Mouse (Mus musculus): Measurements from ENCODE around the gene Sik2. TPM values are rescaled to one million over a fixed set of nuclear protein-coding genes. Genes with fewer than 3 reads are reported as not detected.

Gene Sik2
- total and polyA plus RNA-seq, 2 experiments, result 6.3 to 8.7 TPM

DNA sequence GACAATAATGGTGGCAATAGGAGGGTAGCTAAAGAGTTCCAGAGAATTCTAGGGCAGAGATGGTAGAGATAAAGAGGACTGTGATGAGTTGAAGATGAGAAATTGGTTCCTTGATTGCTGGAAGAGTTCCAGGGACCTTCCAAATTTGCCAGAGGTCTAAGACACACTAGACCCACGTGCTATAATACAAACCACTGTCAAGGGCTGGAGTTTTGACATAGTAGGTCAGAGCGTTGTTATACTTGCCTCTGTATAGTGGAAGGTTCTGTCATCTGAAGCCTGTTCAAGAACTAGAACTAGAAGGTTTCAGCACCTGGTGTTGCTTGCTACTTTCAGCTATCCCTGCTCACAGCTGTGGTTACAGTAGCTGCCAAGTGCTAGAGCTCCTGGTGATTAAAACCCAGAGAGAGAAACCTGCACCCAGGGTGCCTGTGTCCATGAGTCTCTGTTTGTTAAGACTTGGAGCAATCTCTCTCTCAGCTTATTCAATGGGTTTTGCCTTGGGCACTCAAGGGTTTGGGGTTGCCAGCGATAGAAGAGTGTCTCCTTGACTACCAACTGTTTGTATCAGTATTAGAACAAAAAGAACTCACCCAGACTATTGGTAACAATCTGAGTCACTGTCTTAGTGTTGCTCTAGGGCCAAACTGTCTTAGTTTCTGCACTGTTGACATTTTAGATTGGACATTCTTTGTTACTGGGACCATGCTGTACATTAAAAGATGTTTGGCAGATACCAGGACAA is 24.1 kb upstream of the Sik2 start:
- Histone ChIP-seq H3K36me3 (ENCODE audit: control insufficient read depth, insufficient read depth, low read length) (no peaks in the 10 kb centered on the region), H3K27ac (replicated peaks; ENCODE audit: insufficient read depth, low read depth, low read length) (no peak overlapping the region), H3K27me3 (ENCODE audit: control insufficient read depth, insufficient read depth, low read length) (no peaks in the 10 kb centered on the region), H3K4me3 (ENCODE audit: insufficient read depth, low read depth, low read length) (no peak overlapping the region), H3K79me2 (ENCODE audit: control insufficient read depth, insufficient read depth, low read length) (no peaks in the 10 kb centered on the region), H3K9ac (ENCODE audit: low read depth, low read length) (no peak overlapping the region), H3K4me1 (ENCODE audit: control insufficient read depth, insufficient read depth, low read length) (no peaks in the 10 kb centered on the region)
- TF ChIP-seq CTCF (IDR thresholded peaks at IDR 0.05; ENCODE audit: low read depth, low read length) (no peak), POLR2A (IDR thresholded peaks at IDR 0.05; ENCODE audit: extremely low read depth, insufficient read depth, low read length) (no peak)
- DNase-seq (ENCODE audit: extremely low read depth, low read depth, low spot score), result no peak
- 81% methylated on average over 3 of the region's 3 CpGs for WGBS

DNA sequence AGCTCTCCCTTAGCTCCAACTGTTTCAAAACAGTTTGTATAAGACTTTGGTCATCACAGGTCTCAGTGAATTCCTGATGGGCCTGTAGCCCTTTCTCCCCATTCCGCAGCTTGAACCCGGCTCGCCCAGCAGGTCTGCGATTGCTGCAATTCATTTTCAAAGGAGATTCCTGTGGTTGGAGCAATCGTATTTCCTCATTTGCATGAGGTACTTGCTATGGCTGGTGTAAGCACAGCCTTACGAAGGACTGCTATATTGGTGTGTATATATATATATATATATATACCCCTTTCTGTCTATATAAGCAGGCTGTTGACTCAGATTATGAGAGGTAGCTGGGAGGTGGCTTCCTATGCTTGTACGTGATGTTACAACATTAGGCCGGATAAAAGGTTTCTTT is 23.4 kb upstream of the Sik2 start:
- H3K27ac ChIP-seq (replicated peaks; ENCODE audit: insufficient read depth, low read depth, low read length), result no peak overlapping the region
- WGBS, result 88% methylated on average over 8 of the region's 8 CpGs
- H3K27me3 ChIP-seq (ENCODE audit: control insufficient read depth, insufficient read depth, low read length), result no peaks in the 10 kb centered on the region
- DNase-seq (ENCODE audit: extremely low read depth, low read depth, low spot score), result no peak
- H3K9ac ChIP-seq (ENCODE audit: low read depth, low read length), result no peak overlapping the region
- H3K4me1 ChIP-seq (ENCODE audit: control insufficient read depth, insufficient read depth, low read length), result no peaks in the 10 kb centered on the region
- H3K4me3 ChIP-seq (ENCODE audit: insufficient read depth, low read depth, low read length), result no peak overlapping the region
- TF ChIP-seq CTCF (IDR thresholded peaks at IDR 0.05; ENCODE audit: low read depth, low read length) (no peak), POLR2A (IDR thresholded peaks at IDR 0.05; ENCODE audit: extremely low read depth, insufficient read depth, low read length) (no peak)
- H3K36me3 ChIP-seq (ENCODE audit: control insufficient read depth, insufficient read depth, low read length), result no peaks in the 10 kb centered on the region
- H3K79me2 ChIP-seq (ENCODE audit: control insufficient read depth, insufficient read depth, low read length), result no peaks in the 10 kb centered on the region

DNA sequence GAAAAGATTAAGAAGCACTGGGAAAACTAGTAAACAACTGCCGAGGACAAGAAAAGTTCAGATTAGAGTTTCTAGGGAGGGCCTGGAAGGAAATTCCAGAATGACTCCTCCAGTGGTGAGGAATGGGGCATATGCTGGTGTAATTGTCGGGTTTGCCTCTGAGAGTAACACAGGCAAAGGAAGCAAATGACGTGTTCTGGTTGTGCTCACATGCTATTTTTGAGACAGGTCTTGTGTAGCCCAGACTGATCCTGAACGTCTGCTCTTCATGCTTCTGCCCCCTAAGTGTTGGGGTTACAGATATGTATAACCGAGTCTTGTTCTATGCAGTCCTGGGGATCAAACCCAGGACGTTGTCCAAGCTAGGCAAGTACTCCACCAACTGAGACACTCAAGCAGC is 22.7 kb upstream of the Sik2 start:
- Histone ChIP-seq H3K4me3 (ENCODE audit: insufficient read depth, low read depth, low read length) (no peak overlapping the region), H3K27me3 (ENCODE audit: control insufficient read depth, insufficient read depth, low read length) (no peaks in the 10 kb centered on the region), H3K27ac (replicated peaks; ENCODE audit: insufficient read depth, low read depth, low read length) (no peak overlapping the region), H3K4me1 (ENCODE audit: control insufficient read depth, insufficient read depth, low read length) (no peaks in the 10 kb centered on the region), H3K36me3 (ENCODE audit: control insufficient read depth, insufficient read depth, low read length) (no peaks in the 10 kb centered on the region), H3K9ac (ENCODE audit: low read depth, low read length) (no peak overlapping the region), H3K79me2 (ENCODE audit: control insufficient read depth, insufficient read depth, low read length) (no peaks in the 10 kb centered on the region)
- DNase-seq (ENCODE audit: extremely low read depth, low read depth, low spot score), result no peak
- TF ChIP-seq POLR2A (IDR thresholded peaks at IDR 0.05; ENCODE audit: extremely low read depth, insufficient read depth, low read length), result no peak
- no peak for TF ChIP-seq CTCF (IDR thresholded peaks at IDR 0.05; ENCODE audit: low read depth, low read length)
- WGBS, result 71% methylated on average over 6 of the region's 6 CpGs

DNA sequence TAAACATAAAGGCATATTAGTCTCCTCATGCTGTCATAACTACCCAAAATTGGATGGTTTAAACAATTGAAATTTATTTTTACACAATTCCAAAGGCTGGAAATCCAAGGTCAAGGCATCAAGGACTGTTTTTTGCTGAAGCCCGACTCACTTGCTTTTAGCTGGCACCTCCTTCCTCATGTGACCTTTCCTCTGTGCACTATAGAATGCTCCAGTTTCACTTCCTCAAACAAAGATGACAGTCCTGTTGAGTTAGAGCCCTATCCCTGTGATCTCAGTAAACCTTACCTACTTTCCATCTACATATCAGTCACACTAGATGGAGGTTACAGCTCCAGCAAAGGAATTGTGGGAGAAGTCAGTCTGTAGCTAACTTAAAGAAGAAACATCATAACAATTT is 21.3 kb upstream of the Sik2 start:
- WGBS, result 38% methylated on average over 1 of the region's 1 CpGs
- Histone ChIP-seq H3K36me3 (ENCODE audit: control insufficient read depth, insufficient read depth, low read length) (no peaks in the 10 kb centered on the region), H3K4me1 (ENCODE audit: control insufficient read depth, insufficient read depth, low read length) (no peaks in the 10 kb centered on the region), H3K79me2 (ENCODE audit: control insufficient read depth, insufficient read depth, low read length) (no peaks in the 10 kb centered on the region), H3K27ac (replicated peaks; ENCODE audit: insufficient read depth, low read depth, low read length) (no peak overlapping the region), H3K27me3 (ENCODE audit: control insufficient read depth, insufficient read depth, low read length) (no peaks in the 10 kb centered on the region), H3K4me3 (ENCODE audit: insufficient read depth, low read depth, low read length) (no peak overlapping the region), H3K9ac (ENCODE audit: low read depth, low read length) (no peak overlapping the region)
- DNase-seq (ENCODE audit: extremely low read depth, low read depth, low spot score), result no peak
- TF ChIP-seq POLR2A (IDR thresholded peaks at IDR 0.05; ENCODE audit: extremely low read depth, insufficient read depth, low read length) (no peak), CTCF (IDR thresholded peaks at IDR 0.05; ENCODE audit: low read depth, low read length) (no peak)

DNA sequence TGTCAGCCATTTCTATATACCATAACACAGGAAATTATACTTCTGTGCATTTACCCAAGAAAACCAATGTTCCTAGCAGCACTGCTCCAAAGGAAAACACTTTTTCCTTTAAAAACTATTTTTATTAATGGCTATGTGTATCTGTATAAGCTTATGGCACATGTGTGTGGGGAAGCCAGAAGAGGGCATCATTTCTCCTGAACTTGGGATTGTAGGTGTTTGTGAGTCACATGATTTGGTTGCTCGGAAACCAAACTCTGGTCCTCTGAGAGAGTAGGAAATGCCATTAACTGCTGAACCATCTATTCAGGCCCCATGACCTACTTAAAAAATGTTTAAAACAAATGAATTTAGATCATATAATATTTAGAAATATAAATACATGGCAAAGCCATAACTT is 18.1 kb upstream of the Sik2 start:
- DNase-seq (ENCODE audit: extremely low read depth, low read depth, low spot score), result no peak
- H3K4me1 ChIP-seq (ENCODE audit: control insufficient read depth, insufficient read depth, low read length), result no peaks in the 10 kb centered on the region
- no peak overlapping the region for H3K27ac ChIP-seq (replicated peaks; ENCODE audit: insufficient read depth, low read depth, low read length)
- no peaks in the 10 kb centered on the region for H3K79me2 ChIP-seq (ENCODE audit: control insufficient read depth, insufficient read depth, low read length)
- no peak overlapping the region for H3K9ac ChIP-seq (ENCODE audit: low read depth, low read length)
- H3K4me3 ChIP-seq (ENCODE audit: insufficient read depth, low read depth, low read length), result no peak overlapping the region
- 94% methylated on average over 1 of the region's 1 CpGs for WGBS
- H3K27me3 ChIP-seq (ENCODE audit: control insufficient read depth, insufficient read depth, low read length), result no peaks in the 10 kb centered on the region
- TF ChIP-seq CTCF (IDR thresholded peaks at IDR 0.05; ENCODE audit: low read depth, low read length) (no peak), POLR2A (IDR thresholded peaks at IDR 0.05; ENCODE audit: extremely low read depth, insufficient read depth, low read length) (no peak)
- no peaks in the 10 kb centered on the region for H3K36me3 ChIP-seq (ENCODE audit: control insufficient read depth, insufficient read depth, low read length)

DNA sequence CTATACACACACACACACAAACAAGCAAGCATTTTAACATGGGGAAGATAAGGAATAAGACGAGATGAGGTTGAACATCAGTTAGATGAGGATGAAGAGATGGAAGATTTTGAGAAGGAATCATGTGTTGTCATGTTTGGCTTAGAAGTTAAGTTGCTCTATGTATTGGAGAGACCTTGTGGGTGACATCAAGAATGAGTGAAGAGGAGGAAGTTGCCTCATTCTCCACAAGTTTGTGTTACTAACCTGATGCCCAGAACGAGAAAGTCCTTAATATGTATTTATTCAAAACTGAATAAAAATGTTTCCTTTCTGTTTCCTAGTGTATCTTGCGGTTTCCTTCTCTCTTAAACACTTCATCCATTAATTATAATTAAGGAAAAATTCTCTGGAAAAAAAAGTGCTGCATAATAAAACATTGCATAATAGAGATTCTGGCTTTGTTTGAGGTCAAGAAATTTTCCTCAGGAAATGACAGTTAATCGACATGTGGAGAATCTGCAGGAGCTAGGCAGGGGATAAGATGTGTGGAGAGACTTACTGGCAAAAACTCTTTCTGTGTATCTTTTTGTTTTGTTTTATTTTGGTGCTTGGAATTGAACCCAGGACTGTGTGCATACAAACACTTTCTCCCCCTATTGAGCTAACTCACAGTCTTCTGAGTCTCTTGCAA is 12.4 kb upstream of the Sik2 start:
- H3K79me2 ChIP-seq (ENCODE audit: control insufficient read depth, insufficient read depth, low read length), result no peaks in the 10 kb centered on the region
- H3K36me3 ChIP-seq (ENCODE audit: control insufficient read depth, insufficient read depth, low read length), result no peaks in the 10 kb centered on the region
- no peak overlapping the region for H3K9ac ChIP-seq (ENCODE audit: low read depth, low read length)
- no peak overlapping the region for H3K27ac ChIP-seq (replicated peaks; ENCODE audit: insufficient read depth, low read depth, low read length)
- 80% methylated on average over 4 of the region's 4 CpGs for WGBS
- no peak for TF ChIP-seq CTCF (IDR thresholded peaks at IDR 0.05; ENCODE audit: low read depth, low read length)
- no peak for TF ChIP-seq POLR2A (IDR thresholded peaks at IDR 0.05; ENCODE audit: extremely low read depth, insufficient read depth, low read length)
- no peaks in the 10 kb centered on the region for H3K4me1 ChIP-seq (ENCODE audit: control insufficient read depth, insufficient read depth, low read length)
- H3K4me3 ChIP-seq (ENCODE audit: insufficient read depth, low read depth, low read length), result no peak overlapping the region
- no peak for DNase-seq (ENCODE audit: extremely low read depth, low read depth, low spot score)
- no peaks in the 10 kb centered on the region for H3K27me3 ChIP-seq (ENCODE audit: control insufficient read depth, insufficient read depth, low read length)

All from liver, adult 2 months (tissue).